Mouse (Mus musculus): ENCODE data around the gene Satl1.

Gene Satl1

GRCm38 (mm10) chrX:112406679-112407078 is at the start of gene Satl1:
Gene Satl1, minus strand, starts transcription at chrX:112406779.
- no peak for DNase-seq (ENCODE audit: low read depth)

DNA sequence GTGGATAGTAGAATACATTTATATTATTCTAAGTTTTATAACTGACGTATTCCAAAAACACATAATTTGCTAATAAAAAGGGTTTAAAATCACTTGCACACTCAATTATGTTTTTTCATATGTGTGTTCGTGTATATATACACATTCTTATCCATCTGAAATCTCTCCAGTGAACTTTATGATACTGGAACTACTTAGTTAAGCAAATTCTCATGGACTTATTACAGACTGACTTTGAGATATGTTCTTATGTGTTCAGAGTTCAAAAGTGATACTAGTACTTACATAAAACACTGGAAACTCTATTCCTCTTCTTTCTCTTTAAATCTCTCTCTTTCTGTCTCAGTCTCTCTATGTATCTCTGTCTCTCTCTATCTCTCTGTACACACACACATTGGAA is 31.5 kb upstream of the Satl1 start:
- DNase-seq (ENCODE audit: low read depth): no peak

DNA sequence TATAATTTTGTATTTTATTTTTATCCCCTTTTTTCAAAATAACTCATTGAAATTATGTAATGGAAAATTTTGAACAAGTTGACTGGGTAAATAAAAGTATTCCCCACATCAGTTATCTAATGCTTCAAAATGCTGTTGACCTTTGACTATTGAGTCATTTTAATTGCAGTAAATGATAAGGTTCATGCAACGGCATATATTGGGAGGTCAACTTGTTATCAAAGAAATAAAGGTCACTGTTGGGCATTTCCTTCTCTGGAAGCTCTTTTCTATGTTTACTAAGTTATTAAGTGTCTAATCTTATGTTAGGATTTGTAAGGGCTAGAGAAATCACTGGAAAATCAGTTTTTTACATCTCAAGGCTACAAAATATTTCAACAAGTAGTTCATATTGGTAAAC is 31.0 kb upstream of the Satl1 start:
- no peak for DNase-seq (ENCODE audit: low read depth)

DNA sequence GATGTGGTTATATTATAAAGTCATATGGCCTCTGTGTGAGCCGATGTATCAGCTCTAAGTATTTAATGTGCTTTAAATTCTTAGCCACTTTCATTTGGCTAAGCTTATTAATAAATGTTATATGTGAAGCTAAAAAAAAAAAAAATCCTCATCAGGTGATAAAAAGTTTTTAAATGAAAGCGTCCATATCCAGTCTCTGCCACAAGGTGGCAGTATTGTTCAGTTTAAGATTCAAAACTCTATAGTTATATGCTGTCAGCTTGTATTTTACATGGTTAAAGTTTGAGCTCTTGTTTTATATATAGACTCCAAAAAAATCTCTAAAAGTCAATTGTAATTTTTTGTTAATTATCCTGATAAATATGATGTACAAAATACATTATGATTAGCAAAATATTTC is 16.4 kb upstream of the Satl1 start:
- peak; percentile 43 for DNase-seq (ENCODE audit: low read depth)

GRCm38 (mm10) chrX:112412309-112412708 is 5.7 kb upstream of the Satl1 start:
- no peak for DNase-seq (ENCODE audit: low read depth)

DNA sequence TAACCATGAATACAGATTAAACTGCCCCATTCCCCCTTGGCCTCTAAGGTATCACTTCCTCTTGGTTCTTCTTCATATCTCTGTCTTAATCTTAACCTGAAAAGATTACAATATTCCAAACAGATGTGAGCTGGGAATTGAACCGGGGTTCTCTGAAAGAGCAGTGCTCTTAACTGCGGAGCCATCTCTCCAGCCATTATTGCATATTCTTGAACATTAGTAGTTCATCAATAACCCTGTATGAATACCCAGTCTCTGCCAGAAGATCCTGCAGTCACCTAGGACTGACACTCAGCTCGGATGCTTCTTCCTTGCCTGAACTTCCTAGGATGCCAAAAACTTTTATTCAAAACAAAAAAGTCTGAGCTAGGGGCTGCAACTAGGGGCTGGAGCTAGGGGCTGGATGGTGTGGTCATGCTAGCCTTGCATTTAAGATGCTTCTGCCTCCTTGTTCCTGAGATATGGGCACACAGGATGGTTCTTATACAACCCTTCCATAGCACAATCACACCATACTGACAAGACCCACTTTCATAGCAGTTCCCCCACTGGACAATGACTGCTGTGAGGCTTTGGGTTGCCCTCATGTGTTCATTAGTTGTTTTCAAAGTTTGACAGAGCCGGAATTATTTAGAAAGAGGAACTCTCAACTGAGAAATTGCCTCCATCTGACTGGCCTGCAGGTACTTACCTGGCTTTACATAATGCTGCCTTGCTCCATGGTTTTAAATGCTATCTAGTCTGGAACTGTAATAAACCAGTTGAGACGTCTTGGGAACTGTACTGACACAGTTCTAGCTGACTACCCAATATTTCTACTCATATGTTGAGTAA is 35.8 kb downstream of the Satl1 start:
- DNase-seq (ENCODE audit: low read depth): peak; percentile 60

DNA sequence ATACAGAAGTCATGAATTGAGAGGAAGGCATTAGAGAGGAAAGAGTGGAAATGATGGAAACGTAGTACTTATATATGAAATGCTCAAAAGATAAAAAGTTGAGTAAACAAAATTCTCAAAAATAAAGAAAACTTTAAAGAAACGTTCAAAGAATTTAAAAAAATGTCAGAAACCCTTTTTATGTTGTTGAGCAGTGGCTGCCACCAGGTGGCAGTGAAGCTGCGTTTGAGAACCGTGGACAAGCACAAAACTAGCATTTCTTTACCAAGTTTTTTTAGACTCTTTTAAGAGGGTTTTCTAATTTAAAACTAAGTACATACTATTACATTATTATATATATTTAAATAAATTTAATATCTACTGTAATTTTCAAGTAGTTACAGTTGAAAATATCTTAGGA is 38.2 kb downstream of the Satl1 start:
- peak; percentile 3 for DNase-seq (ENCODE audit: low read depth)

- peak; percentile 41 for DNase-seq (ENCODE audit: low read depth)
Measured at GRCm38 (mm10) chrX:112348395-112348791, 58.2 kb downstream of the Satl1 start.

- no peak for DNase-seq (ENCODE audit: low read depth)
Measured at GRCm38 (mm10) chrX:112347467-112348394, 58.8 kb downstream of the Satl1 start.

- no peak for DNase-seq (ENCODE audit: low read depth)
Measured at GRCm38 (mm10) chrX:112339486-112339885, 67.1 kb downstream of the Satl1 start.
